Mouse (Mus musculus) cortical plate, adult 2 months (tissue): ENCODE results near the gene Methig1.
"Not testable (repeated sequence)": the region's sequence is repeated elsewhere in the genome, so short reads cannot be mapped to it uniquely, and the experiment has no call there.

Source experiments
- CTCF ChIP-seq: fragments of 200-500 bp; IDR thresholded peaks from 2 replicates; pipeline ENCODE4 v1.5.1; 2011; ENCODE audit warnings: mild to moderate bottlenecking, control low read depth, low read length; ENCODE audit not compliant: insufficient read depth; ENCODE audit errors: extremely low read depth
- POLR2A ChIP-seq: fragments of 200-500 bp; IDR thresholded peaks from 2 replicates; pipeline ENCODE4 v1.6.1; 2011; ENCODE audit warnings: mild to moderate bottlenecking, low read length, control low read depth; ENCODE audit not compliant: insufficient read depth; ENCODE audit errors: extremely low read depth

DNA sequence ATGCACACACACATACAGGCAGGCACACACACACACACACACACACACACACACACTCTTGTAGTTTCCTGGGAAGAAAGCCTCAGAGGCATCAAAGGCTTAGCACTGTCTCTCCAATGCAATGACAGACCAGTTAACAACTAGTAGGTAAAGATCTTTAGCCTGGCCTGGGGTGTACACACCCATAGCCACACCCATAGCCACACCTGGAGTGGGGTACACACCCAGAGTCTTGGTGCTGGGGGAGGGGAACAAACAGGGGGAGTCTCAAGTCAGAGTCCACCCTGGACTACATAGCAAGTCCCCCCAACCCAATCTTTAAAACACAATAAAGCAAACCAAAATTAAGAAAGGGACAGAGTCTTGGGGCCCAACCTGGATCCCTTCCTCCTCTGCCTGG lies 15.6 kb upstream of the Methig1 start:
- not testable (repeated sequence) for TF ChIP-seq CTCF, POLR2A
